Mouse (Mus musculus) MEL (cell line): ENCODE measurements at regions not wholly inside any gene's neighbourhood (a gene's known extent, or its start where the extent isn't known, plus 50 kb on each side); places are given as distances from the start of the nearest gene placed in this dataset.

Experiments used
- DNase-seq: peaks from one replicate; pipeline ENCODE4 v3.0.0; 2011; ENCODE audit warnings: low read depth, low spot score
- H3K27ac ChIP-seq: 2 replicates; pipeline ENCODE4 v1.5.1; 2012; ENCODE audit warnings: low read depth, mild to moderate bottlenecking, control low read depth, low read length, moderate library complexity; ENCODE audit not compliant: control insufficient read depth
- H3K27me3 ChIP-seq, 2 experiments: fragments of 150-350 bp in 1 of 2; sonication (generic) in 1 of 2; 2 replicates each; pipeline ENCODE4 v1.6.1; 2012; ENCODE audit warnings: low read length in 2 of 2, mild to moderate bottlenecking in 2 of 2, improper control_type of control experiment in 1 of 2, moderate library complexity in 1 of 2; ENCODE audit not compliant: insufficient read depth in 2 of 2, control insufficient read depth in 1 of 2
- H3K36me3 ChIP-seq, 2 experiments: 2 replicates each; pipeline ENCODE4 v1.6.1; 2012 to 2014; ENCODE audit warnings: low read length in 2 of 2, improper control_type of control experiment in 1 of 2, inconsistent platforms in 1 of 2, mild to moderate bottlenecking in 1 of 2; ENCODE audit not compliant: insufficient read depth in 2 of 2, control insufficient read depth in 1 of 2
- H3K4me1 ChIP-seq, 2 experiments: fragments of 150-350 bp in 1 of 2; sonication (generic) in 1 of 2; 2 replicates each; pipeline ENCODE4 v1.6.1; 2012; ENCODE audit warnings: low read length in 2 of 2, improper control_type of control experiment in 1 of 2, mild to moderate bottlenecking in 1 of 2; ENCODE audit not compliant: insufficient read depth in 2 of 2, control insufficient read depth in 1 of 2
- H3K4me3 ChIP-seq, 2 experiments: fragments of 150-350 bp in 1 of 2; sonication (generic) in 1 of 2; 2 replicates each; pipeline ENCODE4 v1.5.1; 2012; ENCODE audit warnings: low read depth in 2 of 2, low read length in 2 of 2, mild to moderate bottlenecking in 2 of 2, moderate library complexity in 2 of 2, control low read depth in 1 of 2, improper control_type of control experiment in 1 of 2; ENCODE audit not compliant: control insufficient read depth in 1 of 2, insufficient read depth in 1 of 2
- H3K79me2 ChIP-seq: 2 replicates; pipeline ENCODE4 v1.6.1; 2012; ENCODE audit warnings: mild to moderate bottlenecking, low read length, moderate library complexity; ENCODE audit not compliant: control insufficient read depth, poor library complexity, insufficient read depth
- H3K9ac ChIP-seq: 2 replicates; pipeline ENCODE4 v1.6.1; 2012; ENCODE audit warnings: low read depth, mild to moderate bottlenecking, control low read depth, low read length, moderate library complexity; ENCODE audit not compliant: control insufficient read depth, poor library complexity, severe bottlenecking
- H3K9me3 ChIP-seq: fragments of 150-350 bp; sonication (generic); replicated peaks from 2 replicates; pipeline ENCODE4 v1.6.1; 2012; ENCODE audit warnings: mild to moderate bottlenecking, low read length, improper control_type of control experiment, moderate library complexity; ENCODE audit not compliant: insufficient read depth
- BHLHE40 ChIP-seq: IDR thresholded peaks from 2 replicates; pipeline ENCODE4 v1.6.1; 2012; ENCODE audit warnings: low read depth, mild to moderate bottlenecking, inconsistent platforms, low read length, improper control_type of control experiment, borderline replicate concordance
- CHD2 ChIP-seq: IDR thresholded peaks from 2 replicates; pipeline ENCODE4 v1.6.1; 2011; ENCODE audit warnings: low read length, improper control_type of control experiment
- CTCF ChIP-seq, 3 experiments: IDR thresholded peaks in 2 of 3; conservative IDR thresholded peaks in 1 of 3; 2 replicates each; pipeline ENCODE4 v1.5.1; 2011 to 2012; ENCODE audit warnings: low read length in 3 of 3, low read depth in 2 of 3, mild to moderate bottlenecking in 2 of 3, improper control_type of control experiment in 1 of 3, inconsistent platforms in 1 of 3, mixed read lengths in 1 of 3, moderate library complexity in 1 of 3; ENCODE audit not compliant: control insufficient read depth in 1 of 3, insufficient read depth in 1 of 3, poor library complexity in 1 of 3, severe bottlenecking in 1 of 3
- ELF1 ChIP-seq: IDR thresholded peaks from 2 replicates; pipeline ENCODE4 v1.6.1; 2014; ENCODE audit warnings: low read depth, mild to moderate bottlenecking, inconsistent platforms, low read length, improper control_type of control experiment, moderate library complexity
- EP300 ChIP-seq, 2 experiments: IDR thresholded peaks; 2 replicates each; pipeline ENCODE4 v1.6.1; 2011; ENCODE audit warnings: improper control_type of control experiment in 2 of 2, low read length in 2 of 2, low read depth in 1 of 2, mild to moderate bottlenecking in 1 of 2
- ETS1 ChIP-seq: IDR thresholded peaks from 2 replicates; pipeline ENCODE4 v1.6.1; 2012; ENCODE audit warnings: low read depth, mild to moderate bottlenecking, inconsistent platforms, low read length, improper control_type of control experiment, moderate library complexity
- GABPA ChIP-seq: IDR thresholded peaks from 2 replicates; pipeline ENCODE4 v1.6.1; 2012; ENCODE audit warnings: low read depth, mild to moderate bottlenecking, inconsistent platforms, low read length, improper control_type of control experiment, moderate library complexity
- JUND ChIP-seq: IDR thresholded peaks from 2 replicates; pipeline ENCODE4 v1.6.1; 2011; ENCODE audit warnings: low read depth, mild to moderate bottlenecking, improper control_type of control experiment, low read length
- MEF2A ChIP-seq: IDR thresholded peaks from 2 replicates; pipeline ENCODE4 v1.6.1; 2014; ENCODE audit warnings: low read depth, mild to moderate bottlenecking, inconsistent platforms, low read length, improper control_type of control experiment; ENCODE audit not compliant: poor library complexity, insufficient replicate concordance, severe bottlenecking; ENCODE audit errors: extremely low read depth
- MXI1 ChIP-seq: IDR thresholded peaks from 2 replicates; pipeline ENCODE4 v1.6.1; 2011; ENCODE audit warnings: mild to moderate bottlenecking, low read depth, low read length, improper control_type of control experiment
- MYB ChIP-seq: IDR thresholded peaks from 2 replicates; pipeline ENCODE4 v1.6.1; 2011; ENCODE audit warnings: mild to moderate bottlenecking, low read depth, low read length, improper control_type of control experiment
- MYC ChIP-seq: IDR thresholded peaks from 2 replicates; pipeline ENCODE4 v1.6.1; 2011; ENCODE audit warnings: low read depth, mild to moderate bottlenecking, low read length, improper control_type of control experiment, moderate library complexity
- NRF1 ChIP-seq: IDR thresholded peaks from 2 replicates; pipeline ENCODE4 v1.6.1; 2014; ENCODE audit warnings: low read depth, mild to moderate bottlenecking, inconsistent platforms, low read length, improper control_type of control experiment, moderate library complexity; ENCODE audit not compliant: poor library complexity, insufficient read depth, severe bottlenecking
- POLR2A ChIP-seq, 2 experiments: IDR thresholded peaks; 2 replicates each; pipeline ENCODE4 v1.6.1; 2011 to 2012; ENCODE audit warnings: low read length in 2 of 2, mild to moderate bottlenecking in 2 of 2, control low read depth in 1 of 2, improper control_type of control experiment in 1 of 2, low read depth in 1 of 2, moderate library complexity in 1 of 2; ENCODE audit not compliant: control insufficient read depth in 1 of 2, insufficient read depth in 1 of 2, poor library complexity in 1 of 2
- POLR2AphosphoS2 ChIP-seq: IDR thresholded peaks from 2 replicates; pipeline ENCODE4 v1.6.1; 2011; ENCODE audit warnings: low read length, improper control_type of control experiment
- RAD21 ChIP-seq: IDR thresholded peaks from 2 replicates; pipeline ENCODE4 v1.6.1; 2011; ENCODE audit warnings: mild to moderate bottlenecking, low read depth, low read length, improper control_type of control experiment
- SIN3A ChIP-seq: IDR thresholded peaks from 2 replicates; pipeline ENCODE4 v1.6.1; 2012; ENCODE audit warnings: low read length, improper control_type of control experiment, inconsistent platforms
- TAL1 ChIP-seq: IDR thresholded peaks from 2 replicates; pipeline ENCODE4 v1.6.1; 2012; ENCODE audit warnings: mild to moderate bottlenecking, inconsistent platforms, low read length, moderate library complexity, mixed read lengths
- TBP ChIP-seq: IDR thresholded peaks from 2 replicates; pipeline ENCODE4 v1.8.0; 2011; ENCODE audit warnings: low read depth, low read length, improper control_type of control experiment
- TCF12 ChIP-seq: IDR thresholded peaks from 2 replicates; pipeline ENCODE4 v1.6.1; 2014; ENCODE audit warnings: low read depth, mild to moderate bottlenecking, inconsistent platforms, low read length, improper control_type of control experiment, moderate library complexity
- UBTF ChIP-seq: IDR thresholded peaks from 2 replicates; pipeline ENCODE4 v1.6.1; 2012; ENCODE audit warnings: low read depth, mild to moderate bottlenecking, inconsistent platforms, low read length, improper control_type of control experiment, moderate library complexity, borderline replicate concordance; ENCODE audit not compliant: insufficient read depth
- USF1 ChIP-seq: IDR thresholded peaks from 2 replicates; pipeline ENCODE4 v1.6.1; 2014; ENCODE audit warnings: low read depth, mild to moderate bottlenecking, inconsistent platforms, low read length, improper control_type of control experiment, moderate library complexity
- USF2 ChIP-seq, 2 experiments: IDR thresholded peaks; 2 replicates each; pipeline ENCODE4 v1.6.1; 2011 to 2012; ENCODE audit warnings: improper control_type of control experiment in 2 of 2, low read length in 2 of 2, borderline replicate concordance in 1 of 2, inconsistent platforms in 1 of 2, low read depth in 1 of 2, mild to moderate bottlenecking in 1 of 2; ENCODE audit not compliant: insufficient read depth in 1 of 2
- ZKSCAN1 ChIP-seq: IDR thresholded peaks from 2 replicates; pipeline ENCODE4 v1.6.1; 2012; ENCODE audit warnings: low read depth, mild to moderate bottlenecking, inconsistent platforms, low read length, improper control_type of control experiment, moderate library complexity
- ZMIZ1 ChIP-seq: IDR thresholded peaks from 2 replicates; pipeline ENCODE4 v1.6.1; 2012; ENCODE audit warnings: low read depth, mild to moderate bottlenecking, inconsistent platforms, low read length, improper control_type of control experiment, moderate library complexity
- ZNF384 ChIP-seq: IDR thresholded peaks from 2 replicates; pipeline ENCODE4 v1.6.1; 2012; ENCODE audit warnings: low read depth, mild to moderate bottlenecking, inconsistent platforms, low read length, improper control_type of control experiment

- no peaks in the 10 kb centered on the region for H3K9me3 ChIP-seq
- DNase-seq: no peak
- no peaks in the 10 kb centered on the region for H3K4me1 ChIP-seq
- no peak for TF ChIP-seq UBTF
- no peak for TF ChIP-seq USF2 (IDR thresholded peaks at IDR 0.05; ENCODE audit: borderline replicate concordance in 1 of 2, insufficient read depth in 1 of 2, low read depth in 1 of 2, low read length in 2 of 2)
- TF ChIP-seq POLR2A (IDR thresholded peaks at IDR 0.05; ENCODE audit: control insufficient read depth in 1 of 2, insufficient read depth in 1 of 2, low read depth in 1 of 2, low read length in 2 of 2, poor library complexity in 1 of 2): no peak
- no peak for TF ChIP-seq TAL1
- no peak for TF ChIP-seq SIN3A
- TF ChIP-seq MYC: no peak
- TF ChIP-seq TCF12: no peak
- no peak for TF ChIP-seq NRF1
- TF ChIP-seq TBP: no peak
- no peak for TF ChIP-seq RAD21
- no peak for TF ChIP-seq ZMIZ1
- no peak for TF ChIP-seq USF1
- no peak for TF ChIP-seq ETS1
- TF ChIP-seq ZKSCAN1: no peak
- TF ChIP-seq POLR2AphosphoS2: no peak
- no peak for TF ChIP-seq CHD2
- no peak for TF ChIP-seq MXI1
- TF ChIP-seq MYB: no peak
- no peak for TF ChIP-seq MEF2A
- no peak for TF ChIP-seq ZNF384
- TF ChIP-seq, all 39 proteins: peak for 0
- H3K36me3 ChIP-seq: no peaks in the 10 kb centered on the region
- no peak overlapping the region for H3K4me3 ChIP-seq
- no peaks in the 10 kb centered on the region for H3K79me2 ChIP-seq
- H3K27me3 ChIP-seq: no peaks in the 10 kb centered on the region
- H3K9ac ChIP-seq: no peak overlapping the region
- H3K27ac ChIP-seq: no peak overlapping the region
Observed at GRCm38 (mm10) chr1:152188700-152189099, 98.8 kb upstream of the 1700025G04Rik start.

DNA sequence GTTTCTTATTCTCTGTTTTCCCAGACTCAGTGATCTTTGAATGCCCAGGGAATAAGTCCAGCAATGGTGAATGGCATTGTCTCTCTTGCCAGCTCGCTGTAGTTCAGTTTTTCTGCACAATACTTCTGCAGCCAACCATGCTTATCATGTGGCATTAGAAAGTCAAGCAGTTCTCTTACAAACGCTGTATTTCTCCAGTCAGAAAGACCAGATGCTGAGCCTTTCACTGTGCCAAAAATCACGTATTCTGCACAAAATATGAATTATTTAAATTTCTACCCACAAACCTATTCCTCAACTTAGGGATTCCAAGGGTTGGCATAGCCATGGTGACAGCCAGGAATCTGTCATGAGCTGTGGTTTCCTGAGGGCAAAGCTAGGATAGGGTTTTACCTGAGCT, 95.0 kb upstream of the 1700025G04Rik start:
- Histone ChIP-seq H3K27ac (no peak overlapping the region), H3K9me3 (no peaks in the 10 kb centered on the region), H3K4me3 (no peak overlapping the region), H3K4me1 (no peaks in the 10 kb centered on the region), H3K79me2 (no peaks in the 10 kb centered on the region), H3K27me3 (no peaks in the 10 kb centered on the region; a peak in 1 of 4 replicates), H3K9ac (no peak overlapping the region), H3K36me3 (no peaks in the 10 kb centered on the region)
- DNase-seq: no peak
- no peak for TF ChIP-seq JUND
- no peak for TF ChIP-seq ELF1
- TF ChIP-seq BHLHE40: no peak
- no peak for TF ChIP-seq CTCF (IDR thresholded peaks at IDR 0.05 in 2 of 3, conservative IDR thresholded peaks at IDR 0.05 in 1 of 3; ENCODE audit: control insufficient read depth in 1 of 3, insufficient read depth in 1 of 3, low read depth in 2 of 3, low read length in 3 of 3, poor library complexity in 1 of 3, severe bottlenecking in 1 of 3)
- TF ChIP-seq GABPA: no peak
- TF ChIP-seq USF1: no peak
- no peak for TF ChIP-seq EP300 (IDR thresholded peaks at IDR 0.05; ENCODE audit: low read depth in 1 of 2, low read length in 2 of 2)
